Mouse (Mus musculus): ENCODE measurements at regions not wholly inside any gene's neighbourhood (a gene's known extent, or its start where the extent isn't known, plus 50 kb on each side); places are given as distances from the start of the nearest gene placed in this dataset.

- Histone ChIP-seq H3K36me3 (replicated peaks; ENCODE audit: control insufficient read depth, insufficient read depth, low read length) (no peaks in the 10 kb centered on the region), H3K27me3 (ENCODE audit: control insufficient read depth, insufficient read depth, low read length) (no peaks in the 10 kb centered on the region), H3K27ac (ENCODE audit: low read depth) (no peak overlapping the region), H3K4me2 (ENCODE audit: low read depth, low read length) (no peak overlapping the region), H3K4me3 (ENCODE audit: low read depth, low read length) (no peak overlapping the region), H3K9me3 (replicated peaks; ENCODE audit: control insufficient read depth, low read length) (no peaks in the 10 kb centered on the region), H3K4me1 (ENCODE audit: control insufficient read depth, insufficient read depth) (no peaks in the 10 kb centered on the region; the same call in 1 of the 2 replicates), H3K9ac (replicated peaks; ENCODE audit: low read depth, low read length) (no peak overlapping the region)
- 24% methylated on average over 12 of the region's 12 CpGs for WGBS
- TF ChIP-seq CTCF (IDR thresholded peaks at IDR 0.05; ENCODE audit: low read depth) (no peak), EP300 (IDR thresholded peaks at IDR 0.05; ENCODE audit: low read depth) (no peak)
- ATAC-seq (ENCODE audit: insufficient read depth, low read depth) (peak; percentile 49; the same call in 1 of the 2 replicates), DNase-seq (ENCODE audit: low spot score) (peak; percentile 13)
Observed at GRCm38 (mm10) chr13:26154701-26155471, 615.1 kb downstream of the Hdgfl1 start.

DNA sequence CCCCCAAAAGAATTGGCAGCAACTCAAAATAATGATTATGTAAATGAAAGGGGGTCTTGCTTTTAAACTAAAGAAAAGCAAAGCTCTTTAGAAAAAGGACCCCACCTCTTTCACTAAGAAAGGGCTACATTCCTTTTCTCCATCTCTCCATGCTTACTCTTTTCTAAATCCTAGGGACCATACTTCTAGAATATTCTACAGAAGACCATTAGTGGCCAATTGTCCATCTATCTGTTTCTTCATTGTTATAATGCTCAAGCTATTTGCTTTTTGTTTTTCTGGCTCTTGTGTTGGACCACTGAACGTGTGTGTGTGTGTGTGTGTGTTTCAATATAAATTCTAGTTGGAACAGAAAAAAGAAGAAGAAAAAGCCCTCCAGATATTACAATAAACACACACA is 615.7 kb downstream of the Hdgfl1 start:
- Histone ChIP-seq H3K4me3 (ENCODE audit: low read depth, low read length) (no peak overlapping the region), H3K27ac (ENCODE audit: low read depth) (no peak overlapping the region), H3K9me3 (replicated peaks; ENCODE audit: control insufficient read depth, low read length) (no peaks in the 10 kb centered on the region), H3K36me3 (replicated peaks; ENCODE audit: control insufficient read depth, insufficient read depth, low read length) (no peaks in the 10 kb centered on the region), H3K9ac (replicated peaks; ENCODE audit: low read depth, low read length) (no peak overlapping the region), H3K27me3 (ENCODE audit: control insufficient read depth, insufficient read depth, low read length) (no peaks in the 10 kb centered on the region), H3K4me2 (ENCODE audit: low read depth, low read length) (no peak overlapping the region), H3K4me1 (ENCODE audit: control insufficient read depth, insufficient read depth) (no peaks in the 10 kb centered on the region; the same call in 1 of the 2 replicates)
- TF ChIP-seq CTCF (IDR thresholded peaks at IDR 0.05; ENCODE audit: low read depth): no peak
- no peak for TF ChIP-seq EP300 (IDR thresholded peaks at IDR 0.05; ENCODE audit: low read depth)
- no peak for DNase-seq (ENCODE audit: low spot score)
- ATAC-seq (ENCODE audit: insufficient read depth, low read depth): no peak
- WGBS: 69% methylated on average over 1 of the region's 1 CpGs

GRCm38 (mm10) chr13:26153093-26153492 is 616.9 kb downstream of the Hdgfl1 start:
- 85% methylated on average over 2 of the region's 2 CpGs for WGBS
- no peak for TF ChIP-seq CTCF (IDR thresholded peaks at IDR 0.05; ENCODE audit: low read depth)
- no peak for TF ChIP-seq EP300 (IDR thresholded peaks at IDR 0.05; ENCODE audit: low read depth)

DNA sequence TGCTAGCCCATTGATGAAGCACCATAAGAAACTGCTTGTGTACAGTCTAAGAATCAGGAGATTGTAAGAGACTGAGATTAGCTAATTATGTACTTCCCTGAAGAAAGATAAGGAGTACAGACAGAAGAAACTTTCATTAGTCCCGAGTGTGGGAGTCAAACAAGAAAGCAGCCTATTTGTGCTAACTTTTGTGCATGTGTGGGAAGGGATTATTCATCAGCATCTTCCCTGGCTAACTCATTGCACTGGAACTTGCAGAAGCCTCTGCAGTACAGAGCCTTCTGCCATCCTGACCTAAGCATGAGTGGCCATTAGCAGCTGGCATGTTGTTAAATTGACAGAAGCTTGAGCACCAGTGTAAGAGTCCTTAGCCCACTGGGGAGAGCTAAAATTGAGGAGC is 619.5 kb downstream of the Hdgfl1 start:
- no peak for TF ChIP-seq EP300 (IDR thresholded peaks at IDR 0.05; ENCODE audit: low read depth)
- no peak for TF ChIP-seq CTCF (IDR thresholded peaks at IDR 0.05; ENCODE audit: low read depth)
- no peak overlapping the region for H3K4me3 ChIP-seq (ENCODE audit: low read depth, low read length)
- H3K4me1 ChIP-seq (ENCODE audit: control insufficient read depth, insufficient read depth): no peaks in the 10 kb centered on the region; the same call in 1 of the 2 replicates
- no peak overlapping the region for H3K4me2 ChIP-seq (ENCODE audit: low read depth, low read length)
- DNase-seq (ENCODE audit: low spot score) (no peak), ATAC-seq (ENCODE audit: insufficient read depth, low read depth) (no peak)
- no peak overlapping the region for H3K27ac ChIP-seq (ENCODE audit: low read depth)
- H3K9ac ChIP-seq (replicated peaks; ENCODE audit: low read depth, low read length): no peak overlapping the region
- 17% methylated on average over 1 of the region's 1 CpGs for WGBS
- no peaks in the 10 kb centered on the region for H3K27me3 ChIP-seq (ENCODE audit: control insufficient read depth, insufficient read depth, low read length)
- H3K9me3 ChIP-seq (replicated peaks; ENCODE audit: control insufficient read depth, low read length): no peaks in the 10 kb centered on the region
- no peaks in the 10 kb centered on the region for H3K36me3 ChIP-seq (replicated peaks; ENCODE audit: control insufficient read depth, insufficient read depth, low read length)

More at GRCm38 (mm10) chr13:26153093-26153492, 616.9 kb downstream of the Hdgfl1 start:
- Histone ChIP-seq H3K4me1 (ENCODE audit: control insufficient read depth, insufficient read depth) (no peaks in the 10 kb centered on the region; the same call in 1 of the 2 replicates), H3K4me3 (ENCODE audit: low read depth, low read length) (no peak overlapping the region), H3K36me3 (replicated peaks; ENCODE audit: control insufficient read depth, insufficient read depth, low read length) (no peaks in the 10 kb centered on the region), H3K9ac (replicated peaks; ENCODE audit: low read depth, low read length) (no peak overlapping the region), H3K4me2 (ENCODE audit: low read depth, low read length) (no peak overlapping the region), H3K27ac (ENCODE audit: low read depth) (no peak overlapping the region), H3K27me3 (ENCODE audit: control insufficient read depth, insufficient read depth, low read length) (no peaks in the 10 kb centered on the region), H3K9me3 (replicated peaks; ENCODE audit: control insufficient read depth, low read length) (no peaks in the 10 kb centered on the region)
- ATAC-seq (ENCODE audit: insufficient read depth, low read depth) (no peak), DNase-seq (ENCODE audit: low spot score) (no peak)

- H3K4me3 ChIP-seq (ENCODE audit: low read depth, low read length): no peak overlapping the region
- no peaks in the 10 kb centered on the region for H3K27me3 ChIP-seq (ENCODE audit: control insufficient read depth, insufficient read depth, low read length)
- WGBS: 96% methylated on average over 2 of the region's 2 CpGs
- DNase-seq (ENCODE audit: low spot score): no peak
- ATAC-seq (ENCODE audit: insufficient read depth, low read depth): no peak
- no peaks in the 10 kb centered on the region for H3K36me3 ChIP-seq (replicated peaks; ENCODE audit: control insufficient read depth, insufficient read depth, low read length)
- H3K4me2 ChIP-seq (ENCODE audit: low read depth, low read length): no peak overlapping the region
- no peak overlapping the region for H3K27ac ChIP-seq (ENCODE audit: low read depth)
- no peaks in the 10 kb centered on the region for H3K9me3 ChIP-seq (replicated peaks; ENCODE audit: control insufficient read depth, low read length)
- TF ChIP-seq EP300 (IDR thresholded peaks at IDR 0.05; ENCODE audit: low read depth) (no peak), CTCF (IDR thresholded peaks at IDR 0.05; ENCODE audit: low read depth) (no peak)
- H3K9ac ChIP-seq (replicated peaks; ENCODE audit: low read depth, low read length): no peak overlapping the region
- no peaks in the 10 kb centered on the region for H3K4me1 ChIP-seq (ENCODE audit: control insufficient read depth, insufficient read depth)
Observed at GRCm38 (mm10) chr13:26142811-26143210, 627.2 kb downstream of the Hdgfl1 start.

DNA sequence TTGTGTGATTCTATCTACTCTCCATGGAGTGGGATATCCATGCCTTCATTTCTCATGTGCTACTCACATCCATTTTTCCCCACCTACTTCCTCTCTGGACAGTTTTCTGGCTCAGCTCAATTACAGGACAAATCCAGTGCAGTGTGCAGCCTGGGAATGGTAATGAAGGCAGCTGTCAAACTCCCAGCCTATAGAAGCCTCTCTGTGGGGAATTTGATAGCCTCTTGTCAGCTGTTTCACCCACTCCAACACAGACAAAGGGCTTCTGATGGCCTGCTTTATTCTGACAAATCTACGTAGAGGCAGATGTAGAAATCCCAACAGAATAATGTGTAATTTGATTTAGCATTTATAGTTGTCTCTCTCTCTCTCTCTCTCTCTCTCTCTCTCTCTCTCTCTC is 650.6 kb downstream of the Hdgfl1 start:
- ATAC-seq (ENCODE audit: insufficient read depth, low read depth): no peak
- 43% methylated on average over 1 of the region's 1 CpGs for WGBS
- TF ChIP-seq CTCF (IDR thresholded peaks at IDR 0.05; ENCODE audit: low read depth) (no peak), EP300 (IDR thresholded peaks at IDR 0.05; ENCODE audit: low read depth) (no peak)
- Histone ChIP-seq H3K27ac (ENCODE audit: low read depth) (no peak overlapping the region), H3K9ac (replicated peaks; ENCODE audit: low read depth, low read length) (no peak overlapping the region), H3K4me3 (ENCODE audit: low read depth, low read length) (no peak overlapping the region), H3K4me1 (ENCODE audit: control insufficient read depth, insufficient read depth) (no peaks in the 10 kb centered on the region), H3K27me3 (ENCODE audit: control insufficient read depth, insufficient read depth, low read length) (no peaks in the 10 kb centered on the region), H3K4me2 (ENCODE audit: low read depth, low read length) (no peak overlapping the region), H3K9me3 (replicated peaks; ENCODE audit: control insufficient read depth, low read length) (no peaks in the 10 kb centered on the region), H3K36me3 (replicated peaks; ENCODE audit: control insufficient read depth, insufficient read depth, low read length) (no peaks in the 10 kb centered on the region)
- DNase-seq (ENCODE audit: low spot score): no peak

All from heart, postnatal 0 days (tissue).